Mouse (Mus musculus) gastrocnemius, postnatal 4 days (tissue): Measurements from ENCODE around the gene Irf2bp2. TPM values are rescaled to one million over a fixed set of nuclear protein-coding genes. Genes with fewer than 3 reads are reported as not detected.

Experiments
- DNase-seq, 2 experiments: peaks; one replicate each; pipeline ENCODE4 v3.0.0; 2021 to 2022; ENCODE audit warnings: low spot score in 2 of 2, mixed read lengths in 2 of 2
- long read RNA-seq, 2 experiments: library from polyadenylated mRNA; stranded (forward); transcript quantifications; one replicate each; pipeline ENCODE4 v2.0.0; 2021
- total RNA-seq, 2 experiments: library from RNA; stranded (reverse); gene quantifications; 2 replicates each; pipeline ENCODE4 v1.2.3; 2021

Gene Irf2bp2
- total RNA-seq = 10 to 100 TPM; 71.8 to 76.1 TPM
- long read RNA-seq, experiment 1, full-length matches to known transcripts = 63 of 86 reads
- long read RNA-seq, experiment 1, partial matches to known transcripts = 21 of 86 reads
- long read RNA-seq, experiment 1, other reads (novel, unspliced or antisense) = 2 of 86 reads
- long read RNA-seq, experiment 2, full-length matches to known transcripts = 78 of 95 reads
- long read RNA-seq, experiment 2, partial matches to known transcripts = 12 of 95 reads
- long read RNA-seq, experiment 2, other reads (novel, unspliced or antisense) = 5 of 95 reads

DNA sequence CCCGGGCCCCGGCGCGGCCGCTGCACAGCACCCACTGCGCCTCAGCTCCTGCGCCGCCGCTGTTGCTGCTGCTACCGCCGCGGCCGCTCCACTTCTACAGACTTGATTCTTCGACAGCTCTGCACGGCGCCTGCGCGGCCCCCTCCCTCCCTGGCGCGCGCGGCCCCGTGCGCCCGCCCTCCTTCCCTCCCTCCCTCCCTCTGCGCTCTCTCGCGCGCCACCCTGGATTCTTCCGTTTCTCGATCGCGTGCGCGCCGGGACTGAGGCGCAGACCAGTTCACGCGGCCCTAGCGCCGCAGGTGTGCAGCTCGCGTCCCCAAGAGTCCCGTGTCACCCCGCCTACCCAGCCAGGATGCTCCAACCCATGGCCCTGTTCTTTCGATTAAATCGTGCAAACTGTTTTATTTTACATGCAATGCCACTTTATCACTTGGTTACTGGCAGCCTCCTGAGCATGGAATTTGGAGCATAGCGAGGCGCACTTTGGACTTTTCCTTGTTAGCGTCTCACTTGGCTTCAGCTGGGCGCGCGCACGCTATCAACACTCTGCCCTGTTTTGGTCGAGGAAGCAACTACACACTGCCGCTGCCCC is at the start of gene Irf2bp2:
Gene Irf2bp2, minus strand, starts transcription at position 98 of the 592 bp plus-strand sequence.
- DNase-seq = peak; percentile 84 to 91

DNA sequence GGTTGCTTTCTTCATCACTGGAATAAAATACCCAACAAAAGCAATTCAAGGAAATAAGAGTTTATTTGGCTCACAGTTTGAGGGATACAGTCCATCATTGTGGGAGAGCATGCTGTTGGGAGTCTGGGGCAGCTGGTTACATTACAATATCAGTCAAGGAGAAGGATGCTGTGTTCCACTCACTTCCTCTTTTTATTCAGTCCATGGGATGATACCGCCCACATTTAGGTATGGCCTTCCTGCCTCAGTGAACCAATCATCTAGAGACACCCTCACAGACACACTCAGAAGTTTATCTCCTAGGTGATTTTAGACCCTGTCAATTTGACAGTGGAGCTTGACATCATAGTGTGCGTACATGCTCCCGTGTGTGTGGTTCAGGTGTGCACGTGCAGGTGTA is 48.9 kb upstream of the Irf2bp2 start:
- no peak for DNase-seq

DNA sequence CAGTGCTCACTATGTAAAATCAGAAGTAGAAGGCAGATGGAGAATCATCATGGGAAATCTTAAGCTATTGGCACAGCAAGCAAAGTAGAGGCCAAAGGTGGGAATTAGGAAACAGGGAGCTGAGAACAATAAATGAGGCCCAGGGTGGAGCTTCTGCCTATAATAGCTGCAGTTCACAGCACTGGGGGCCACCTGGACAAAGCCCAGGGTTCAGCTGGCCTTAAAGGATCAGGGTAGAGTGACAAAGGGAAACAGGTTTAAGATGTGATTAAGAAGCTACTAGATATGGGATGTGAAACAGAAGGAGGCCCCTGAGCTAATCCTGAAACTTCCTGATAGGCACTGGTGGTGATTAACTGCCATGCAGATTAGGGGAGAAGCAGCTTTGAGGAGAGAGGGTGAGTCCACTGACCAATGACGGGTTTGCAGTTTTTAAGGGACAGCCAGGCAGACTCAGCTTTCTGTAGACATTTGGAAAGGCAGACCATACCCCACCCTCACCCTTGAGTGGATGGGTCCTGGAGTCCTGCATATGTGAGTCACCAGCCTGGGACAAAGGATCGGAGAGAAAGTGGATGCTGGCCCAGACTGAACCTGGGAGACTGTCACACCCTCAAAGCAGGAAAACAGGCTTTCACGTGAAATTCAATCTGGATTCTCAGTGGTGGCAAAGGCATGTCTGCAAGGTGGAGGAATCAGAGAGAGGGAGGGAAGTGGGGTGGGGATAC is 47.9 kb upstream of the Irf2bp2 start:
- DNase-seq = no peak

DNA sequence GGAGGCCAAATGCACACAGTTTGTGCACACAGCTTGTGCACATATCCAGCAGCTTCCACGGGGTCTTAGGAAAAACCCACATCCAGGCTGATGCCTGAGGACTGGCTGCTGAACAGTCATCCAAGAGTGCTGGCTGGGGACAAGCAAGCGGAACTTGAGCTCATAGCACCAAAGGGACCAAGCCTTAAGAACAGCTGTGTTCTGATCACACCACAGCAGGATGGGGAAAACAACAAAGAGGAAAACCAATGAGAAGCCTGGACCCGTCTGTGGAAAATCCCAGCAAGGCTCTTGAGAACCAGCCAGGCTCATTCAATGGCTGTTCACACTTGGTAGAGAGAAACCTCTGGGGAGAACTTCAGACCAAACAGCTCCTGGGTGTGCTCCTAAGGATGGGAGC is 45.4 kb upstream of the Irf2bp2 start:
- DNase-seq = peak in 1 of 2 experiments; percentile 43

DNA sequence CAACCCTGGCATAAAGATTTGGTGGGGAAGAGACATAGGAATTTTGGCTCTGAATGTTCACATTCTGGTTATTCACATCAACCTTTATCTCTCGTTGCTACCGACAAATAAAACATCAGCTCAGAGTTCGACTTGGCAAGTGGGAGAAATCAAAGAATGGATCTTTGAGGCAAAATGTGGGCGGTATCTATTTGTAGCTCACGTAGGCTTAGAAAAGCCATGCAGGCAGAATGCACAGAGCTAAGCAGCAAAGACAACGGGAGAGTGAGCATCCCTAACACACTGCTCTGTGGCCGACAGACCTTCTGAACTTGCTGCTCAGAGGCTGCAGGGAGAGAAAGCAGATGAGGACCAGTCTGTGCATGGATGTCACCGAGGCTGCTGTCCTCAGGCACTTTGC is 44.2 kb upstream of the Irf2bp2 start:
- no peak for DNase-seq

DNA sequence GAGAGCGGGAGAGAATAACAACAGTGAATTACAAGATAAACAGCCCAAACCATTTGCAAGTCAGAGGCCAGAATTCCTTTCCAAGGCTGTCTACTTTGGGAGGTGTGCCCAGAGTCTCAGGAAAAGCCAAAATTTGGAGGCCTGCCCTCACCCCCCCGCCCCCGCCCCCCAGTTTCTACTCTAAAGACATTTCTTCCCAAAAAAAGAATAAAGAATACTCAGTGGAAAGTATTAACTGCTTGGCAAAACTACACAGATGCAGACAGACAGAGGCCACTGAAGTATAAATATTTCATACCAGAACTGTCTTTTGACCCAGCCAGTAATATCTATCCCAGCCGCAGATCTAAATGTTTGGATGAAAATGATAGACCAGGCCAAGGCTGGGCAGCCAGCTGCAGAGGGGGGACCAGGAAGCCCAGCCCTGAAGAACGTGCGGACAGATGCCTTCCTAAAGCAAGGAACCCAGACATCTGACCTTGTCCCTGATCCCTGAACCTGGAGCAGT is 40.8 kb upstream of the Irf2bp2 start:
- DNase-seq = peak in 1 of 2 experiments; percentile 32

DNA sequence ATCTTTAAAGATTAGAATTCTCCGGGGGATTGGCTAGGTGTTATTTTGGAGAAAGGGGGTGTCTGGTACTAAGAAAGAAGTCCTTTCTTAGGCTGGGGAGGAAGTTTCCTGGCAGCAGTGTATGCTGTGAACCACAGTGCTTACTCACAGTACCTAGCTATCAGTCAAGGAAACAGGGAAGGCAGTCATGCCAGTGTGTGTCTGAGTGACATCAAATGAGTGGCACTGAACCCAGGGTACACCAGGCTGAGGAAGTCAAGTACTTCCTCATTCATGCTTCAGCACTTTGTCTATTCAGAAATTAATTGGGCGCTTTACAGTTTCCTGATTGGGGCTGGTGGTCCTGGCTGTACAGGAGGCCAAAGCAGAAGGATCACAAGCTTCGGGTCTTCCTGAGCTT is 34.8 kb upstream of the Irf2bp2 start:
- no peak for DNase-seq

DNA sequence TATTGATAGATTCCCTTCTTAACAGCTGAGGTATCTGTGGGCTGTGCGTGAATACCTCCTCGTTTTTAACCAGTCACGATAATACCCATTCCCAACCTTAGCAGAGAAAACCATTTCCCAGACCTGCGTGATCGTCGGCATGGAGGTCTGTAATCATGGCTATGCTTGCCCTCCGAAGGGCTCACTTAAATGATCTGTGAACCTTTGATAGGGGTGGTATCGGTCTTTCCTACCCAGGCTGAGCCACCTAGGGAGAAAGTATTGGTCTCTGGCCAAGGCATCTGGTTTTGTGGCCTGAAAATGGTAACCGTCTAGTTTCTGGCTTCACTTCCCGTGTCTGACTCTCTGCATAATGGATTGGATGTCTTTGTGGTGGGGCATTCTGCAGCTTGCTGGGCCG is 32.6 kb upstream of the Irf2bp2 start:
- no peak for DNase-seq

DNA sequence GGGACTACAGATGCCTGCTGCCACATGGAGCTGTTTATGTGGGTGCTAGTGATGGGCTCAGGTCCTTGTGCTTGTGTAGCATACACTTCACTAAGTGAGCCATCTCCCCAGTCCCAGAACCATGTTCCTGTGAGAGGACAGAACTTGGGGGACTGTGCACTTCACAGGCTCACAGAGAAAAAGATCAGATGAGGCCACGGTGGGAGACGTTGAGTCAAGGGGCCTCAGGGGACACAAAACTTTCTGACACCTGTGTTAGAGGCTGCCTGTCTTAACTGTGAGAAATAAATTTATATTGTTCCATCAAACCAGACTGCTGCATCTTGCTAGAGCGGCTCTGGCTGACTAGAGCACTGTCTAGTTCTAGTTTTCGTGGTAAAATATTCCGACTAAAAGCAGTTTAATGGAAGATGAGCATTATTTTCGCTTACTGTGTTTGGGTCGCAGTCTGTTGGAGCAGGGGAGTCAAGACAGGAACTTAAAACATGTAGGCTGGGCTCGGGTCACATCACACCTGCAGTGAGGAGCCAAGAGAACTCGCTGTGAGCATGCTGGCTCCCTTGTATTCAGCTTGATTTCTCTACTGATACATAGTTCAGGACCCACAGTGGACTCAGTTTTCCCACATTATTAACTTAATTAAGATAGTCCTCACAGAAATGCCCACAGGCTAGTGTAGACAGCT is 28.5 kb upstream of the Irf2bp2 start:
- no peak for DNase-seq

DNA sequence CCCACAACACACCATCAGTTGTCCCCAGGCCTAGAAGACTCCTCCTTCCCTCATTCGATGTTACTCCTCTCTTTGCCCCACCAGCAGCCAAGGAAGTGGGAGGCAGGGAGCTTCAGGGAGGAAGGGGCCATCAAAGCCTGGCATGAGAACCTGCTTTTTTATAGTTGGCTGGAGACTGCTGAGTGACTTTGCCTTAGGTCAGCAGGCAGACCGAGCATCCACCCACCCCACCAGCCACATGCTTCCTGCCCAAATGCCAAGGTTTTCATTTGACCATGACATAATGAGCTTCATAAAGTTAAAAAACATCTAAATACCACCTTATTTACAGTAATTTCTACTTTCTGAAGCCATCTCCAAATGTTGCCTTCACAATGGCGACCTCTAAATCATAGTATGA is 26.9 kb upstream of the Irf2bp2 start:
- DNase-seq = no peak

DNA sequence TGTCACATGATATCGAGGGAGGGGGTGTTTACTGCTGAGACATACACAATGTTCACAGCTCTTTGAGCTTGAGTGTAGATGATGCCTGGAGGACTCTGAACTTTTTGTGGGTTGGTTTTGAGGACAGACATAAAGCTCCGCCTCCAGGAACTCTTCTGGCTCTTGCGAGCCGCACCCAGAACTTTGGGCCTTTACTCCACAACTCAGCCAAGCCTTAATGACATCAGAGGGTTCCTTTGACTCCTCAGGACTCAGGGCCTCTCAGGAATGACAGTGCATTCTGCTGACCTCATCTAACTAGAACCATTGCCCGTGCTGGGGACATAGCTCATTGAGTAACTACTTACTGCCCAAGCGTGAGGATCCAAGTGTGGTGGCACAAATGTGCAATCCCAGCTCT is 25.7 kb upstream of the Irf2bp2 start:
- DNase-seq = no peak

DNA sequence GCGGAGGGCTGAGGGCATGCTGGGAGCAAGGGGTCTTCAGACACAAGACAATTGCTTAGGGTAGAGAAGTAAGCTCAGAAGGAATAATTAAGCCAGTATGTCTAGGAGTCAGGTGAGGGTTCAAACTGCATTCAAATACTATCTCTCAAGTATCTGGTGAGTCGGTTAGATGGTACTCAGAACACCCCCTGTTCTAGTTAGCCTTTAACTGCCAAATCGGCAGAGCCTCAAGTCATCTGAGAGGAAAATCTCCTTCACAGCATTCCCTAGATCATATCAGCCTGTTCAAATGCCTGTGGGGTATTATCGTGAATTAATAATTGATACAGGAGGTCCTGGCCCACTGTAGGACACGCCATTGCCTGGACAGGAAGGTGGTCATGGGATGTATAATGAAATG is 23.9 kb upstream of the Irf2bp2 start:
- DNase-seq = no peak

DNA sequence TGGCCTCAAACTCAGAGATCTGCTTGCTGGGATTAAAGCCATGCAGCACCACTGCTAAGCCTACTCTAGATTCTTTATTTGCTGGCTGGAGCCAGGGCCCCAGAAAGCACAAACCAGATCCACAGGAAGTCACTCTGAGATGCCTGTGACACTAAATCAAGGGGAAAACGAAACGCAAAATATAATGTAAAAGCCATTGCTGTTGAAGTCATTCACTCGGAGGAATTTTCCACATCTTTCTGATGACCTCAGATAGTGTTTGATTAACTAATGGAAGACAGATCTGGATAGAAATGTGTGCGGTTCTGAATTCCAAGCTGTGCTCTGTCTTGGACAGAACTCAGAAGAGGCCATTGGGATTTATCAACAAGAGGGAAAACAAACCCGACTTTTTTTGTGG is 22.9 kb upstream of the Irf2bp2 start:
- DNase-seq = no peak

DNA sequence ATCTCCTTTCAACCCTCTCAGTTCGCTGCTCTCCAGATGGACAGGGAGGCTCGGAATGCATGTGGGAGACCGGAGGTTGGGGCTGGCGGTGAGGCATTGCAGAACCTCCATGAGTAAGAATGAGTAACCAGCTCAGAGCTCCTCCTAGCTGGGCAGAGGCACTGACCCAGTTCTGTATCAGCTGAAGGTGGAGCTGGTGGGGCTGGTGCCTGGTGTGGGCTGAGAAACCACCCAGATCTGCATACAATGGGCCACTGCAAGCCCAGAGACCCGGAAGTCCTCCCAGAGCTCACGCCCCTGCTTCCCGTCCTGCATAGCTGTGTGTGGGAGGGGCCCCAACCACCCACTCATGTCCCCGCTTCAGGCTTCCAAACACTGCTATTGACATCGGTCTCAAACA is 22.0 kb upstream of the Irf2bp2 start:
- DNase-seq = peak in 1 of 2 experiments; percentile 38

DNA sequence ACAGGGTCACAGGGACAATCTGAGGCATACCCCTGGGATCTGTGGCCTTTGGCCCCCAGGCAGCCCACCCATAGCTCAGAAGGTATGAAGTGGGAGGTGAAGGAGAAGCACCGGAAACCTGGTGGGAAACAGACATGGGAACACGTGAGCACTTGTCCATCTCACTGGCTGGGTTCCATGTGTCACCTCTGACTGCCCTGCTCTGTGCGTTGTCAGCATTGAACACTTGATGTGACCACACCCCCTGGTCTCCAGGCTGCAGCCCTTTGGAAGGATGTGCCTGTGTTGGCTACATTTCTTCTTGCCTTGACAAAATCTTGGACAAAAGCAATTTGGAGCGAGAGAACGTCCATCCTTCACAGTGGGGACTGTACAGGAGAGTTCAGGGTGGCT is 20.9 kb upstream of the Irf2bp2 start:
- no peak for DNase-seq

DNA sequence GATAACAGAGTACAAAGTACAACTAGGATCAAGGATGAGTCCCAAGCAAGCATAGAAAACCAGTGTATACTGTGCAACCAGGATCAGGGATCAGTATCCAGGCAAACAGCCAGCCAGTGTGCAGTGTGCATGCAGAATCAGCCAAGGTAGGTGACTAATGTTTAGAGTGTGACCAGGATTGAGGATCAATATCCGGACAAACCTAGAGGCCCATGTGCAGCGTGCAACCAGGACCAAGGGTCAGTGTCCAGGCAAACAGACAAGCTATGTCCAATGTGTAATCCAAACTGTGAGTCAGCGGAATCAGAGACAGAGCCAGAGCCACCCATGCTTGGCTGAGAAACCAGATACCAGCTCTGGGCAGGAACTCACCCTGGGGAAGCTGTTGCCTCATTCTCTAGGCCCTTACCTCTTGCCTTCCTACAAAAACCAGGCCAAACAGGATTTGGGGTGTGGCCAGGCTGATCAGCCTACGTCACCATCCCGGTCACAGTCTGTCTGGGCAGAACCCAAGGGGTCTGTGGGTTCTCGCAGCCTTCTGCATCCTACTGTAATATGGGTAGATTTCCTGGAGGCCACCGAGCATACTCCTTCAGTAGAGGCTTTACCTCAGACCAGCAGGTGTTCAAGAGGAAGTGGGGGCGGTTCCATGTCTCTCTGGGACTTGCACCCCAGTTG is 20.4 kb upstream of the Irf2bp2 start:
- DNase-seq = no peak

DNA sequence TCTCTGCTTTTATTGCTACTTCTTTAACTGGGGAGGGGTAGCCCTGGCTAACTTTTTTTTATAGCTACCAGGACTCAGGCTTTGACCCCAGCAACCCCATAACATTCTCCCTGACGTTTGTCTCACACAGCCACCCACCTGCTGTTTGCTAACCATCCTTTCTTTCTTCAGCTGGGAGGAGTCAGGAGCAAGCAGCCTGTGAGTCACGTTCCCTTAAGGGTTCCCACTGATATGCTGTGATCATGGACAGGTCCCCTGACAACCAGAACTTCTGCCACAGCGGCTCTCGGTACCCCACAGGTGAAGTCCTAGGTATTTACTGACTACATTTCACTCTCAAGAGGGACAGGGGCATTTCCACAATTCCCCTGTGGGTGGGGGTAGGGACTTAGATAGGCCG is 19.4 kb upstream of the Irf2bp2 start:
- no peak for DNase-seq

DNA sequence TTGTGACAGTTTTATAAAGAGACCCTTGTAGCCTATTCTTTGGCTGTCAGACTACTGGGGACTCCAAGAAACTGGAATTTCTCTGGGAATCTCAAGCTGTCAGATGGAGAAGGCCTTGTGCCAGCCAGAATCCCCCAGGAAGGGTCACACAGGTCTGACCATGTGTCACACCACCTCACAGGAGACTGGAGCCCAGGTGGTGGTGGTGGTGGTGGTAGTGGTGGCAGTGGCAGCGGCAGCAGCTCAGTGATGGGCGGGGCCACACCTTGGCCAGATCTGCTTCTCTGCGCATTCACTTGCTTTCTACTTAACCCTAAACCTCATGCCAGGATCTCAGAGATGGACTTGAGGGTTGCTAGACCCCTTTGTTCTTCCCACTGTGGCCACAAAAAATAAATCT is 19.0 kb upstream of the Irf2bp2 start:
- no peak for DNase-seq

DNA sequence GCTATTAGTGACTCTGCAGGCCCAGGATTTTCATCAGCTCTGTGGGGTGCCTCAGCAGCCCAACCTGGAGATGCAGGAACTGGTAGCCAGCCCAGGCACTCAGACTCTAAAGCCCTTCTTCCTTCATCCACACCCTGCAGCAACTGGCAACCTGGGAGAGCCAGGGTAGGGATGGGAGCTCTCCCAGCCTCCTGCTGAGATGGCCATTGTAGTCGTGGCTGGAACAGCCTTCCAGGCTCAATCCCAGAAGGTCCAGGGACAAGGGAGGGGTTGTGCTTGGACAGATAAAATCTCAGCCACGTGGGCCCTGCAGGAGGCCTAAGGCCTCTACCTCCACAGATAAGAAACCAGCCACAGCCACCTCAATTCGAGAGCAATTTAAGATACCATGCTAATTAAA is 16.9 kb upstream of the Irf2bp2 start:
- no peak for DNase-seq

DNA sequence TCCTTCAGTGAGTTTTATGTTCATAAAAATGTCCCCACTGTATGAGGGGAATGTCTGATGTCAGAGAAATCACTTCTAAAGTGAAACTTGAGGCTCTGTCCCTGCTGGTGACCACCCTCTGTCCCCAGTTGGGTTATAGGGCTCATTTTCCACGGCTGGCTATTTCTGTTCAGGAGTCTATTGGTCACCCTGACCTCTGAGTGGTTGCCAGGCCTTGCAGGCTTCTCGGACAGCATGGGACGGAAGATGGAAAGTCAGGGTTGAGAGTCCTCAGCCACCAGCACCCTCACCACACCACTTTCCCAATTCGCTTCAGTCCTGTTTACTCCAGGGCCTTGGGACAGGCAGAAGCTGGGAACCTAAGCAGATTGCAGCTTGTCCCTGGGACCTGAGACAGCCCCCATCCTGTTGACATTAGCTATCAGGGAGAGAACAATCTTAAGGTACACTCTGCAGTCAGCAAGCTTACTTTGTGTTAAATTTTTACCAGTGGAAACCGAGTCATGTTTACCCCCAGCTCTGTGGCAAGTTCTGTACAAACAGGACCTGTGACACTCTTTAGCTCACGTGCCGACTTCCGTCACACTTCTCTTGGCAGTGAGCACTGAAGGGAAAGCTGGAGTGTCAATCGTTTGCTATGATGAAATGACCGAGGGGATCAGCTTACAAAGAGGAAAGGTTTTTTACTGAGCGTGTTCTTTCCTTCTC is 15.9 kb upstream of the Irf2bp2 start:
- no peak for DNase-seq
